Mouse (Mus musculus) intestine, postnatal 0 days (tissue): Measurements from ENCODE around the gene Nol10. TPM values are rescaled to one million over a fixed set of nuclear protein-coding genes. Genes with fewer than 3 reads are reported as not detected.

Source experiments
- ATAC-seq: fragments of 200-750 bp; cut with Nextera tagmentation; 2 replicates; pipeline ENCODE4 v1.8.0; 2017; ENCODE audit warnings: mild to moderate bottlenecking, moderate TSS enrichment, moderate library complexity
- H3K27ac ChIP-seq: fragments of 300-500 bp; sonication (generic); 2 replicates; pipeline ENCODE4 v1.5.1; 2014; ENCODE audit warnings: mild to moderate bottlenecking, low read depth, low read length, moderate library complexity
- H3K27me3 ChIP-seq: fragments of 300-500 bp; sonication (generic); replicated peaks from 2 replicates; pipeline ENCODE4 v1.6.1; 2014; ENCODE audit warnings: low read length, mixed read lengths; ENCODE audit not compliant: control insufficient read depth, insufficient read depth
- H3K36me3 ChIP-seq: fragments of 300-500 bp; sonication (generic); 2 replicates; pipeline ENCODE4 v1.6.1; 2014; ENCODE audit warnings: mild to moderate bottlenecking, moderate library complexity; ENCODE audit not compliant: control insufficient read depth, insufficient read depth
- H3K4me1 ChIP-seq: fragments of 300-500 bp; sonication (generic); replicated peaks from 2 replicates; pipeline ENCODE4 v1.6.1; 2014; ENCODE audit warnings: antibody characterized with exemption, low read length, mixed read lengths; ENCODE audit not compliant: control insufficient read depth, insufficient read depth
- H3K4me2 ChIP-seq: fragments of 300-500 bp; sonication (generic); replicated peaks from 2 replicates; pipeline ENCODE4 v1.6.1; 2014; ENCODE audit warnings: low read depth, mild to moderate bottlenecking, moderate library complexity
- H3K4me3 ChIP-seq: fragments of 300-500 bp; sonication (generic); 2 replicates; pipeline ENCODE4 v1.5.1; 2014; ENCODE audit warnings: low read depth, low read length
- H3K9ac ChIP-seq: fragments of 300-500 bp; sonication (generic); 2 replicates; pipeline ENCODE4 v1.6.1; 2014; ENCODE audit warnings: mild to moderate bottlenecking, low read depth, low read length
- H3K9me3 ChIP-seq: fragments of 300-500 bp; sonication (generic); 2 replicates; pipeline ENCODE4 v1.6.1; 2016; ENCODE audit warnings: mixed run types; ENCODE audit not compliant: control insufficient read depth
- CTCF ChIP-seq: sonication (generic); IDR thresholded peaks from 2 replicates; pipeline ENCODE4 v1.5.1; 2016; ENCODE audit warnings: low read depth, mild to moderate bottlenecking, control low read depth, antibody characterized with exemption, moderate library complexity
- WGBS: fragments of 180-500 bp; shearing (Covaris S2); extraction: QIAGEN DNeasy Blood & Tissue Kit; methylation state at CpG from one replicate; pipeline ENCODE4 v1.1.7; 2014; 5-methylcytosine and 5-hydroxymethylcytosine counted together
- microRNA-seq: library from miRNA; unstranded; fragments of <30 nt; microRNA quantifications from one replicate; pipeline ENCODE4, GENCODE M21; 2016
- polyA plus RNA-seq: library from polyadenylated mRNA; unstranded; fragments of >200 nt; fragmentation: Nextera tagmentation; extraction: Ambion mirVana; gene quantifications from 2 replicates; pipeline ENCODE4 v1.2.1, GENCODE M21; 2015

Gene Nol10
- polyA plus RNA-seq, 1 experiment from 2014 or later = 5.2 TPM

DNA sequence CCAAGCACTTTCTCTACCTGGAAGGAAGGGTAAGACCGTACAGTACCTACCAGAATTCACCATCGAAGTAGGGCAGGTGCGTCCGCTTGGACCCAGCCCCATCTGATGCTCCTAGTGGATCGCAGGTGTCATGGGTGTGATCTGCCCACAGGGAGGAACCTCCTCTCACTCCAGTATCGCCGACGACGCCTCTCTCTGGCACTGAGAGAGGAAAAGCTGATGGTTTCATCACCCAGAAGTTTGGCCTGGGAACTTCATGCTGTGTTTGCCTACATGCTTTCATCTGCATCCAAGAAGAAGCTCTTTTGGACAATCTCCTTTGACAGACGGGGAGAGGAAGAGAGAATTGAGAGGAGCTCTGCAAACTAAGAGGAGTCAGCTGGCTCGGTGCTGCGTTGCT lies 129.9 kb downstream of the Nol10 start:
- Histone ChIP-seq H3K36me3 (no peaks in the 10 kb centered on the region), H3K27me3 (no peaks in the 10 kb centered on the region), H3K4me2 (no peak overlapping the region), H3K4me3 (no peak overlapping the region), H3K27ac (no peak overlapping the region), H3K9me3 (no peaks in the 10 kb centered on the region), H3K4me1 (no peaks in the 10 kb centered on the region), H3K9ac (no peak overlapping the region)
- ATAC-seq = no peak
- 81% methylated on average over 12 of the region's 12 CpGs for WGBS
- no peak for TF ChIP-seq CTCF

DNA sequence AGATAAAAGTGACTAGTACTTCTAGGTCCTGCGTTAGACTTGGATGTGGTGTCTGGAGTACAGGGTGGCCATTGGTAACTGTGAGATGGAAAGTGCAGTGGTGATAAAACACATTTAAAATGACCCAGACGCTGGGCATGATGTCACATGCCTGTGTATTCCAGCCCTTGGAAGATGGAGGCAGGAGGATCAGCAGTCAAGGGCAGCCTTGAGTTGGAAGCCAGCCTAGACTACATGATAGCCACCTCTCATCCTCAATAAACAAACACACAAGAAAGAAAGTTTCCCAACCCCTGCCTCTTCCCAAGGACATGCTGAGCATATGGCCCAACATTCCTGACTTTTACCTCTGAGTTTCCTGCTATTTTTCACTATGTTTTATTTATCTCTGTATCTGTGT lies 130.6 kb downstream of the Nol10 start:
- Histone ChIP-seq H3K27ac (no peak overlapping the region), H3K27me3 (no peaks in the 10 kb centered on the region), H3K9ac (no peak overlapping the region), H3K36me3 (no peaks in the 10 kb centered on the region), H3K9me3 (no peaks in the 10 kb centered on the region), H3K4me2 (no peak overlapping the region), H3K4me1 (no peaks in the 10 kb centered on the region), H3K4me3 (no peak overlapping the region)
- TF ChIP-seq CTCF = no peak
- no peak for ATAC-seq
- WGBS = 88% methylated on average over 2 of the region's 2 CpGs

Small RNAs within 50 kb of the gene (microRNA-seq; reads per million reads assigned to microRNA genes)
- 5.7 reads per million, percentile 16 among the genes with 10 or more reads in this experiment for gene Mir3066

Other genes starting within 250 kb of the Nol10 start
- 1.2 and 1.4 TPM in 2 replicates for gene Kcnf1, start 171.6 kb upstream of the Nol10 start, polyA plus RNA-seq
- 171 and 184 TPM in 2 replicates for gene Pdia6, start 81.9 kb upstream of the Nol10 start, polyA plus RNA-seq
- gene Atp6v1c2, start 19.1 kb upstream of the Nol10 start, polyA plus RNA-seq = not detected in 2 replicates
- gene Odc1, start 196.3 kb downstream of the Nol10 start, polyA plus RNA-seq = 86.7 and 87.8 TPM in 2 replicates